Mouse (Mus musculus) kidney, adult 2 months (tissue): Measurements from ENCODE around the gene Lmln. TPM values are rescaled to one million over a fixed set of nuclear protein-coding genes. Genes with fewer than 3 reads are reported as not detected.
A peak's percentile ranks its signal among the peaks of the same experiment; 100 is the strongest.

Source experiments
- DNase-seq: peaks from one replicate; pipeline ENCODE4 v3.0.0; 2021
- H3K27ac ChIP-seq: fragments of 200-500 bp; 2 replicates; pipeline ENCODE4 v1.5.1; 2012; ENCODE audit warnings: low read depth, low read length, control low read depth, inconsistent platforms; ENCODE audit not compliant: insufficient read depth
- H3K27me3 ChIP-seq: fragments of 200-500 bp; replicated peaks from 2 replicates; pipeline ENCODE4 v1.6.1; 2012; ENCODE audit warnings: mild to moderate bottlenecking, moderate library complexity, low read length, inconsistent platforms; ENCODE audit not compliant: control insufficient read depth, insufficient read depth
- H3K36me3 ChIP-seq: fragments of 200-500 bp; 2 replicates; pipeline ENCODE4 v1.6.1; 2012; ENCODE audit warnings: mild to moderate bottlenecking, moderate library complexity, low read length, inconsistent platforms; ENCODE audit not compliant: control insufficient read depth, insufficient read depth
- H3K4me1 ChIP-seq: fragments of 200-500 bp; 2 replicates; pipeline ENCODE4 v1.6.1; 2011; ENCODE audit warnings: low read length; ENCODE audit not compliant: control insufficient read depth, insufficient read depth
- H3K4me3 ChIP-seq: fragments of 200-500 bp; 2 replicates; pipeline ENCODE4 v1.5.1; 2011; ENCODE audit warnings: mild to moderate bottlenecking, low read depth, low read length, control low read depth; ENCODE audit not compliant: insufficient read depth
- CTCF ChIP-seq: fragments of 200-500 bp; conservative IDR thresholded peaks from 2 replicates; pipeline ENCODE4 v1.5.1; 2011; ENCODE audit warnings: low read depth, mild to moderate bottlenecking, control low read depth, low read length, moderate library complexity, mixed read lengths; ENCODE audit not compliant: insufficient read depth, insufficient read length
- POLR2A ChIP-seq: fragments of 200-500 bp; IDR thresholded peaks from one replicate; pipeline ENCODE4 v1.6.1; 2011; ENCODE audit warnings: low read depth, low read length, control low read depth
- WGBS: fragments of 180-500 bp; shearing (Covaris S2); methylation state at CpG from one replicate; pipeline ENCODE4 v1.1.7; 2018; 5-methylcytosine and 5-hydroxymethylcytosine counted together
- polyA plus RNA-seq: library from polyadenylated mRNA; depleted of rRNA; stranded (reverse); fragments of >200 nt; gene quantifications from 2 replicates; pipeline ENCODE4 v1.2.3, GENCODE M21; 2012

Lmln gene
- polyA plus RNA-seq, 1 experiment, result 3.1 TPM

GRCm38 (mm10) chr16:33064636-33065035 lies 2.3 kb downstream of the Lmln start:
- Histone ChIP-seq H3K27me3 (no peaks in the 10 kb centered on the region), H3K36me3 (peaks cover under 1% of the 10 kb centered on the region), H3K4me1 (peaks cover 9% of the 10 kb centered on the region; the same call in 1 of the 2 replicates), H3K4me3 (no peak overlapping the region), H3K27ac (no peak overlapping the region)
- WGBS, result 79% methylated on average over 9 of the region's 9 CpGs
- TF ChIP-seq CTCF (peak; percentile 20; the same call in 1 of the 2 replicates), POLR2A (no peak)
- DNase-seq, result no peak

DNA sequence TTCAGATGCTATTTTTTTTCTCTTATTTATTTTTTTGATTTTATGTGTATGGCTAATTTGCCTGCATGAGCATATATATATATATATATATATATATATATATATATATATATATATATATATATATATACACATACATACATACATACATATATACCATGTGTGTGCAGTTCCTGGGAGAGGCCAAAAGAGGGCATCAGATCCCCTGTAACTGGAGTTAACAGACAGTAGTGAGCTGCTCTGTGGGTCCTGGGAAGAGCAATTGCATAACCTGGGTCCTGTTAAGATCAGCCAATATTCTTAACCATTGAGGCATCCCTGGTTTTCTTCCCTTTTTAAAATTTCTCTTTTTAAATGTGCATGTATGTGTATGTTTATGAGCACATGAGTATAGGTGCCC lies 8.6 kb downstream of the Lmln start:
- TF ChIP-seq CTCF (no peak), POLR2A (no peak)
- DNase-seq, result no peak
- Histone ChIP-seq H3K4me3 (no peak overlapping the region), H3K27ac (no peak overlapping the region), H3K36me3 (no peaks in the 10 kb centered on the region), H3K27me3 (no peaks in the 10 kb centered on the region), H3K4me1 (no peaks in the 10 kb centered on the region)

- peak; percentile 62 for DNase-seq
- no peak overlapping the region for H3K4me3 ChIP-seq
- WGBS, result 55% methylated on average over 6 of the region's 6 CpGs
- TF ChIP-seq POLR2A, result no peak
- TF ChIP-seq CTCF, result no peak
- no peaks in the 10 kb centered on the region for H3K36me3 ChIP-seq
- H3K27me3 ChIP-seq, result no peaks in the 10 kb centered on the region
- no peaks in the 10 kb centered on the region for H3K4me1 ChIP-seq
- no peak overlapping the region for H3K27ac ChIP-seq
Measured at GRCm38 (mm10) chr16:33072871-33073557, 10.7 kb downstream of the Lmln start.

DNA sequence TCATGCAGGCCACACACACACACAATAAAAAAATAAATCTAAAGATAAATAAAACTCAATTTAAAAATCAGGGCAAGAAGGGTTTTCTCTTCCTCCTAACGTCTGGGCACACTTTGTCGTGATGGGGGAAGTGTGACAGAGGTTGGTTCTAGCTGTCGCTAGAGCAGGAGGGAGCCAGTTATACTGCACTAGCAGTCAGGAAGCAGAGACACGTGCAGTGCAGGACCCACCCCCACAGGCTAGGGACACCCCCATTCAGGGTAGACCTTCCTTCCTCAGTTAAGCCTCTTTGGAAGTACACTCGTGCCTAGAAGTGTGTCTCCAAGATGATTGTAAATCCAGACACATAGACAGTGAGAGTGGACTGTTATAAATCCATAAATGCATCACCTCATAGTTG lies 12.6 kb downstream of the Lmln start:
- TF ChIP-seq CTCF (no peak), POLR2A (no peak)
- WGBS, result 71% methylated on average over 5 of the region's 5 CpGs
- DNase-seq, result no peak
- Histone ChIP-seq H3K27me3 (no peaks in the 10 kb centered on the region), H3K27ac (no peak overlapping the region), H3K4me1 (no peaks in the 10 kb centered on the region), H3K36me3 (no peaks in the 10 kb centered on the region), H3K4me3 (no peak overlapping the region)

- no peaks in the 10 kb centered on the region for H3K27me3 ChIP-seq
- peak; percentile 34 for DNase-seq
- no peak overlapping the region for H3K4me3 ChIP-seq
- H3K36me3 ChIP-seq, result no peaks in the 10 kb centered on the region
- TF ChIP-seq CTCF, result no peak
- TF ChIP-seq POLR2A, result no peak
- H3K4me1 ChIP-seq, result no peaks in the 10 kb centered on the region
- 32% methylated on average over 6 of the region's 6 CpGs for WGBS
- H3K27ac ChIP-seq, result no peak overlapping the region
Measured at GRCm38 (mm10) chr16:33076078-33076477, 13.8 kb downstream of the Lmln start.

- DNase-seq, result no peak
- Histone ChIP-seq H3K4me1 (no peaks in the 10 kb centered on the region), H3K4me3 (no peak overlapping the region), H3K36me3 (no peaks in the 10 kb centered on the region), H3K27me3 (no peaks in the 10 kb centered on the region), H3K27ac (no peak overlapping the region)
- WGBS, result 85% methylated on average over 5 of the region's 5 CpGs
- TF ChIP-seq POLR2A, result no peak
- no peak for TF ChIP-seq CTCF
Measured at GRCm38 (mm10) chr16:33077069-33077627, 14.8 kb downstream of the Lmln start.

GRCm38 (mm10) chr16:33080063-33080462 lies 17.7 kb downstream of the Lmln start:
- no peak for DNase-seq
- Histone ChIP-seq H3K4me3 (no peak overlapping the region), H3K36me3 (no peaks in the 10 kb centered on the region; the same call in 1 of the 2 replicates), H3K27ac (no peak overlapping the region), H3K4me1 (no peaks in the 10 kb centered on the region), H3K27me3 (no peaks in the 10 kb centered on the region)
- 91% methylated on average over 7 of the region's 7 CpGs for WGBS
- TF ChIP-seq POLR2A, result no peak
- no peak for TF ChIP-seq CTCF
